Mouse (Mus musculus) olfactory bulb, adult 2 months (tissue): Measurements from ENCODE around the gene Ceacam19. TPM values are rescaled to one million over a fixed set of nuclear protein-coding genes. Genes with fewer than 3 reads are reported as not detected.

Experiments used
- H3K27ac ChIP-seq: fragments of 200-500 bp; 2 replicates; pipeline ENCODE4 v1.5.1; 2012; ENCODE audit warnings: low read depth, low read length; ENCODE audit not compliant: insufficient read depth
- H3K4me1 ChIP-seq: fragments of 200-500 bp; 2 replicates; pipeline ENCODE4 v1.6.1; 2012; ENCODE audit warnings: low read length; ENCODE audit not compliant: control insufficient read depth, insufficient read depth
- H3K4me3 ChIP-seq: fragments of 200-500 bp; 2 replicates; pipeline ENCODE4 v1.5.1; 2012; ENCODE audit warnings: mild to moderate bottlenecking, low read depth, low read length, moderate library complexity; ENCODE audit not compliant: insufficient read depth
- CTCF ChIP-seq: fragments of 200-500 bp; IDR thresholded peaks from 2 replicates; pipeline ENCODE4 v1.5.1; 2012; ENCODE audit warnings: low read depth, mild to moderate bottlenecking, low read length, moderate library complexity; ENCODE audit not compliant: insufficient read depth
- POLR2A ChIP-seq: fragments of 200-500 bp; IDR thresholded peaks from 2 replicates; pipeline ENCODE4 v1.6.1; 2012; ENCODE audit warnings: mild to moderate bottlenecking, low read depth, low read length, moderate library complexity; ENCODE audit not compliant: insufficient read depth
- WGBS: fragments of 180-500 bp; shearing (Covaris S2); methylation state at CpG from one replicate; pipeline ENCODE4 v1.1.7; 2018; 5-methylcytosine and 5-hydroxymethylcytosine counted together
- polyA plus RNA-seq: library from polyadenylated mRNA; stranded (reverse); fragments of >200 nt; gene quantifications from 2 replicates; pipeline ENCODE4 v1.2.4, GENCODE M21; 2012; ENCODE audit warnings: low replicate concordance; ENCODE audit not compliant: missing spikeins, insufficient read depth, insufficient read length

Ceacam19 gene
- polyA plus RNA-seq, 1 experiment: not detected

DNA sequence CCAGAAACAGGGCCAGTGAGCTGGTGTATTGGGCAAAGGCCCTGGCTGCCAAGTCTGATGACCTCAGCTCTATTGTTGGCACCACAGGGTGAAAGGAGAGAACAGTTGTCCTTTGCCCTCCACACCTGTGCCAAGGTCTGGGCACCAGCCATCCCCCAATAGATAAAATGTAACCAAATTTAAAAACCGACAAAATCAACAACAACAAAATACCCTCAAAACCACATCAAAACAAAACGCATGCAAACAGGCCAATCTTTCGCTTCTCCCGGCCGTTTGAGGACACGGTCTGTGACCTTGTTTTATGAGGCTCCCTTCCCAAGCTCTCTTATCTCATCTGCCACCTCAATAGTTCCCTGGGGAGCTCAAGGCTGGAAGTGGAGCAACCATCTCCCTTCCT lies 21.3 kb downstream of the Ceacam19 start:
- 95% methylated on average over 6 of the region's 6 CpGs for WGBS

DNA sequence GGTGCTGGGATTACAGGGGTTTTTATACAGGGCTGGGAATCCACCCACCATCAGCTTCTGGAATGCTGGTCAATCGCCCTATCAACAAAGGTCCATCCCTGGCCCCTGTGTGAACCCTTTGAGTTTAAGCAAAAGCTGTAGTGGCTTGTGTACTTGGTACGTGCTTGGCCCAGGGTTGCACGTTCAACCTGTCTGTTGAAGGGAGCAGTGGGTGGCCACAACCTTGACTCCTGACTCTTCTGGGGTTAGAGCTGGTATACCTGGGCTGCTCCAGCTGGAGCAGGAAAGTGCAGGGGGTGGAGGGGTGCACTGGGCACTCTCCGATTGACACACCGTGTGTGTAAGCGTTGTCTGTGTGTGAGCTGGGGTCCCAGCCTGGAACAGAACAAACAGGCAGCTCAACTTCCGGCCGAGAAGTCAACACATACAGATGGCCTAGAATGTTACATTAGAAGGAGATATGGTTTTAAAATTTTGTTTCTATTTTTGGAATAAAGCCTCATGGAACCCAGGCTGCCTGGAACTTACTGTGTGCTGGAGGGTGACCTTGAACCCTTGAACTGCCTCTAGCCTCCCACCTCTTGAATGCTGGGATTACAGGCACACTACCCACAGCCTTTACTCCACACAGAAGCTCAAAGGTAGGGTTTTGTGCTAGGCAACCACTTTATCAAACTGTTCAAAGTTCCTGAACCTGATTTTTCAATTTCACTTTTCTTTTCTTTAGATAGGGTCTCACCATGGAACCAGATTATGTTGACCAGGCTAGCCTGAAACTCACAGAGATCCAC lies 22.3 kb downstream of the Ceacam19 start:
- WGBS: 86% methylated on average over 8 of the region's 8 CpGs
- Histone ChIP-seq H3K27ac (no peak overlapping the region), H3K4me1 (peaks cover 8% of the 10 kb centered on the region), H3K4me3 (no peak overlapping the region)
- TF ChIP-seq CTCF (no peak), POLR2A (no peak)

More for the DNA sequence above, 21.3 kb downstream of the Ceacam19 start:
- no peak for TF ChIP-seq CTCF
- no peak for TF ChIP-seq POLR2A
- Histone ChIP-seq H3K4me3 (no peak overlapping the region), H3K27ac (no peak overlapping the region), H3K4me1 (peaks cover 8% of the 10 kb centered on the region)

DNA sequence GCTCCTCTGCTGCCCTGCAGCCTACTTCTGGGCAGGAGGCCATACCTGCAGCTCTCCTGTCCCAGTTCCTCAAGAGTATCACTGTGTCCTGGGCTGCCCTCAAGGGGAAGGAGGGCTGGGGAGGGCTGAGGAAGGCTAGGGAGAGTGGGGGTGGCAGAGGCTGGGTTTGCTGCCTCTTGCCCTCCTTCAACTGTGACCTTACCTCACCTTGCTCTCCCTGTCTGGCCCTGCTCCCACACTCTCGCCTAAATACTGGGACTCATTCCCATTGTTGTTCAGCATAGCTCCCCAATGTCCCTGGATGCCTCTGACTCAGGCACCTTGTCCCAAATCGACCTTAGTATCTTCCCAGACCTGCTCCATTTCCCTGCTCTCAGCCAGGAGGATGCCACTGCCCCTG lies 23.5 kb downstream of the Ceacam19 start:
- TF ChIP-seq CTCF (no peak), POLR2A (no peak)
- H3K4me3 ChIP-seq: no peak overlapping the region
- no peak overlapping the region for H3K27ac ChIP-seq
- 38% methylated on average over 2 of the region's 2 CpGs for WGBS
- peaks cover 8% of the 10 kb centered on the region for H3K4me1 ChIP-seq

DNA sequence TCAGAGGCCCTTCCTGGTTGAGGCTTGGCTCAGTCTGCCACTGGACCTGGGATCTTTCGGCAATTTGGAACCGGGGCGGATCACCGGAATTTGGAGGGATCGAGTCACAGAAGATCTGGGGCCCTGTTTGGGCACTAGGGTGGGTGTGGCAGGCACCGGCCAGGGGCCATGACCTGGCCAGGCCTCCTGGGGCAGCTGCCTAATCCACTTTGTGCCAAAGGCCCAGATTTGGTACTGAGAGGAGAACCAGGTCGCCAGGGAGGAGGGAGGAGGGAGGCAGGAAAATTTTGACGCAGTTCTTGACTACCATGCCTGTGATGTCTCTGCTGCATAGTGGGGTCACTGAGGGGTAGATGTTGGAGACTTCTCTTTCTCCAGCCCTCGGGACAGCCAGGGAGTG lies 26.6 kb downstream of the Ceacam19 start, which contains the start of gene Ceacam16:
Gene Ceacam16 (minus strand): TSS at position 101 of the 400 bp plus-strand sequence.
- peaks cover 8% of the 10 kb centered on the region for H3K4me1 ChIP-seq
- 79% methylated on average over 9 of the region's 9 CpGs for WGBS

DNA sequence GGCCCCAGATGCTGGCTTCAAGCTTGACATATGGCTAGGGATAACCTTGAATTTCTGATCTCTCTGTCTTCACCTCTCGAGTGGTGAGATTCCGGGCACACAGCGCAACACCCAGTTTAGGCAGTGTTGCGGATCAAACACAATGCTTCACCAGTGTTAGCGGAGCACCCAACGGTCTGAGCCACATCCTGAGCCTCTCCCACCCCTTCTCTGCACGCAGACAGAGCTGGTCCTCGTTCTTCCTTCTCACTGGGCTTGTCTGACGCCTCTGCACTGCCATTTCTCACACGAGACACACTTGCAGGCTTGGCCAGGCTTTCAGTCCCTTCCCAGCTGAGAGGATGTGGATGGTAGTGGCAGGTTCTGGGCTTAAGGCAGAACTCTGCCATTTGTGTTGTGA lies 28.0 kb downstream of the Ceacam19 start:
- Histone ChIP-seq H3K4me3 (no peak overlapping the region), H3K4me1 (peaks cover 8% of the 10 kb centered on the region), H3K27ac (no peak overlapping the region)
- TF ChIP-seq CTCF (no peak), POLR2A (no peak)
- 72% methylated on average over 10 of the region's 10 CpGs for WGBS

More for the DNA sequence above, 26.6 kb downstream of the Ceacam19 start, which contains the start of gene Ceacam16:
- Histone ChIP-seq H3K27ac (no peak within 1 kb of the TSS), H3K4me3 (no peak within 1 kb of the TSS)
- TF ChIP-seq POLR2A (no peak), CTCF (no peak)

DNA sequence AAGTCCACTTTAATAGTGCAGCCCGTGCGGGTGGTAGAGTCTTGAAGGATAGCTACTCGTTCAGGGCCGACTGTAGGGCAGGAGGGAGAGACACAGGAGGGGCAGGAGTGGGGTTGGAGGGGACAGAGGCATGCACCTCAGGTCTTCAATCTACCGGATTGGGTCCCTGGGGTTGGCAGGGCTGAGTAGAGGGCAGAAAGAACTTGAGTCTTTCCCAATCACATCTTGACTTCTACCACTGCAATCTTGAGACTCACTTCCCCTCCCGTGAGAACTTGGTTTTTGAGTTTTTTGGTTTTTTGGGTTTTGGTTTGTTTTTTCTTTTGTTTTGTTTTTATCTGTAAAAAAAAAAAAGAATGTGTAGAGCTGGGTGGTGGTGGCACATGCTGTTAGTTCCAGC lies 31.5 kb downstream of the Ceacam19 start:
- H3K4me1 ChIP-seq: 0 out of 2 replicates have a peak, but pooled peaks cover 7% of the 10 kb centered on the region
- no peak overlapping the region for H3K4me3 ChIP-seq
- TF ChIP-seq CTCF (no peak), POLR2A (no peak)
- WGBS: 87% methylated on average over 6 of the region's 6 CpGs
- no peak overlapping the region for H3K27ac ChIP-seq

DNA sequence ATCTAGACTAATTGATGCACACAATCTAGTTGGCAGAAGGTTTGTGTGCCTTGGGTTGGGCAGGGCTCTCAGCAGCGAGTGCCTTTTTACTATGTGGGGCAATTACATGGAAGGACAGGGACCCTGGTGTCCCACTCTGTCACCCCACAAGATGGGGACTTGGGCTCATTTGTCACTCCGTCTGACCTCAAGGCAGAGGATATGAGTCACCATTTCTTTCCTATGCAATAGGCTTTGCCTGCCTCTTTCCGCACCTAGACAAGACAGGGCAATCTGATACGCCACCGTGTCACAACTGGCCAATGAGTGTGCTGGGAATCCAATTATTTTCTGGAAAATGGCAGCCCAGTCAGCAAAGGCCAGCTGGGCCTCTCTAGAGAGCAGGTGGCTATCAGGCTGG lies 32.1 kb downstream of the Ceacam19 start:
- 87% methylated on average over 5 of the region's 5 CpGs for whole genome bisulfite sequencing
- 0 out of 2 replicates have a peak, but pooled peaks cover 7% of the 10 kb centered on the region for H3K4me1 ChIP-seq
- no peak for TF ChIP-seq POLR2A
- no peak for TF ChIP-seq CTCF
- H3K4me3 ChIP-seq: no peak overlapping the region
- no peak overlapping the region for H3K27ac ChIP-seq

DNA sequence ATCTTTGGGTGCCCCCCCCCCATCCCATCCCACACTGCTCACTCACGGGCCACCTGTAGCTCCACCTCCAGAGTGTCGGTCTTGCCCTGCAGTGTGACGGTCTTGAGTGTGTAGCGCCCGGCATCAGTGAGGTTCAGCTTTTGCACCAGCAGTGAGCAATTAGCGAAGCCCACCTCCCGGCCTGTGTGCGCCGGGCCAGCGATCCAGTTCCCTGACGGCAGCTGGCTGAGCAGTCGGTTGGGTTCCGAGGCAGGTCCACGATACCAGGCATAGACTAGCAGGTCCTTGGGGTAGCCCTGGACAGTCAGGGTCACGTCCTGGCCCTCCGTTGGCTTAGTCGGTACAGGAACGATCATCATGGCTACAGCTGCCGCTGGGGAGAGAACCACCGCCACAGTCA lies 34.2 kb downstream of the Ceacam19 start:
- 0 out of 2 replicates have a peak, but pooled peaks cover 7% of the 10 kb centered on the region for H3K4me1 ChIP-seq
- 93% methylated on average over 20 of the region's 20 CpGs for WGBS
- TF ChIP-seq CTCF: no peak
- no peak for TF ChIP-seq POLR2A
- no peak overlapping the region for H3K4me3 ChIP-seq
- no peak overlapping the region for H3K27ac ChIP-seq

DNA sequence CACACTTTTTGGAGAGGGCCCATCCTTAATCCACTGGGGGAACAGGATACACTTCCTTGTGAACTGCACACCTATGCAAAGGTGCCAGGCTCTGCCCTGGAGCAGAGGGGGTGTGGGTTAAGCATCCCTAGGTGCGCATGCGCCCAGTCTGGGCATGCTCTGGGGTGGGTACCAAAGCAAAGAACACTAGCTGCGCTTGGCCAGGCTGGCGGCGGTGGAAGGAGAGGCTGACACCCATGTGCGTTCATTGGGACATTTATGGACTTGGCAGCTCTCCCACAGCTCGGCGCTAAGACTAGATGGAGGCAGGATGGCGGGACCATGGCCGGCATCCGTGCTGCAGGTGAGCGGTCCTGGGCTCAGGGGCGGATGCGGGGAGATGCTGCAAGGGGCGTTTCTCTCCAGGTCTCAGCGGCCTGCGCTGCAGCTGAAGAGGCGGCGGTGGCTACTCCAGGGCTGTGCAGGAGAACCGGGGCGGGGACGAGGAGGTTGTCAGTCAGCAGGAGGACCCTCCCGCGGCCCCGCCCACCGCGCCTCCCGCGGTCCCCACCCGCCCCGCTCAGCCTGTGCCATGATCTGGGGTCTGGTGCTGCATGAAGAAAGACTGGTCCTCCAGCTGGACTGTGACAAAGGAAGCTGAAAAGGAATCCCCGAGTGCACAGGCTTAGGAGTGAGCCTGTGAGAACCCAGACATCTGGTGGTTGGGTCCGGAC lies 35.8 kb downstream of the Ceacam19 start, which contains the start of gene Gm19345:
Gene Gm19345 (plus strand): TSS at position 146 of the 713 bp plus-strand sequence.
- Histone ChIP-seq H3K4me1 (peaks cover 7% of the 10 kb centered on the region; the same call in 1 of the 2 replicates), H3K27ac (no peak within 1 kb of the TSS), H3K4me3 (peak within 1 kb of the TSS; percentile 42)
- no peak for TF ChIP-seq CTCF
- no peak for TF ChIP-seq POLR2A
- 3% methylated on average over 32 of the region's 33 CpGs for WGBS
